Mouse (Mus musculus) fat pad, adult 2 months (tissue): ENCODE data around the gene Kcnq2.

Experiments used
- DNase-seq: peaks from one replicate; pipeline ENCODE4 v3.0.0-alpha.2; 2011; ENCODE audit warnings: low read depth, low spot score; ENCODE audit errors: extremely low read depth

Gene Kcnq2

GRCm38 (mm10) chr2:181147546-181148317 lies 12.6 kb upstream of the Kcnq2 start:
- DNase-seq: no peak

- DNase-seq: no peak
Observed at GRCm38 (mm10) chr2:181146976-181147545, 12.0 kb upstream of the Kcnq2 start.

DNA sequence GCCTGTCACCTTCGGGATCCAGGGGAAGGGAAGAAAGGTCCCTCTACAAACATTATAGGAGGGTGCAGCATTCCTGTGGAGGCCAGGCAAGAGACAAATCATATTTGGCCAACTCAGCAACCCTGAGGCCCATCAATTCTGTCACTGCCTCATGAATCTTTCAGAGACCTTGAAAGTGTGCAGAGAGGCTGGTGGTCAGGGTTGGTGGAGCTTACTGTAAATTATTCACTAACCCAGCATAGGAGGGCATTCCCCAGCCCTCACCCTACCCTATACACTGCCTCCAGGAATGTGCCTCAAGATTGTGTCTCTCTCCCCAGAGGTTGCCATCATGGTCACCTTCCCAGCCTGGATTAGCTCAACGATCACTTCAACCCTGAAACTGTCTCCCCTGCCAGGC lies 9.6 kb upstream of the Kcnq2 start:
- no peak for DNase-seq

DNA sequence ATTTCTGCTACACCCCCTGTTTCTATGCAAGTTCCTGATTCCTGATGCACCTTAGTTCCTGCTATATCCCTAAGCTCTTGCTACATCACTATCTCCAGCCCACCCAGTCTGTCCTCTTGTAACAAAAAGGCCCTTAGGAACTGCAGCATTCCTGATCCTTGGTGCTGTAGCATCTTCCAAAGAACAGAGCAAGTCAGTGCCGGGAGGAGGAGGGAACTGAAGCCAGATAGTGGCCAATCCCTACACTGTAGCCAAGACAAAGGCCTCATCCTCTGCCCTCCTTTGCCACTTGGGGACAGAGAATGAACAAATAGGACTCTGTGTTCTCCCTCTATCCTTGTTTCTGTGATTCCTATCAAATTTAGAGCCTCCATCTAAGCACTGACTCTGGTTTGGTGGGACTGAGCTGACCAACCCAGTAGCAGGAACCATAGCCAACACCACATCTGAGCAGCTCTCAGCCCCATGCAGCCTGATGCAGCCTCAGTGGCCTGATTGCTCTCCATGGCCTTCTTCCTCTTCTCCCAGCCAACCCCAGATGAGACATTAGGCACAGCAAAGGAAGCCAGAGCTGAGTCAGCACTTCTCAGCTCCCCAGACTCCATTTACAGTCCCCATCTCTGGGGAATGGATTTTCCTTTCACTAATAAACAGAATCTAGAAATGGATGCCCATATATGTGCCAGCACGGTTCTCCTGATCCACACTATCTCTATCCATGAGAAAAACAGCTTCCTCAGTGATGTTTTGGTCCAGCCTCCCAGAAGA lies 8.6 kb upstream of the Kcnq2 start:
- no peak for DNase-seq

- no peak for DNase-seq
Observed at GRCm38 (mm10) chr2:181142703-181143135, 7.6 kb upstream of the Kcnq2 start.

GRCm38 (mm10) chr2:181139641-181140193 lies 4.6 kb upstream of the Kcnq2 start:
- DNase-seq: no peak

GRCm38 (mm10) chr2:181136934-181137333 lies 1.8 kb upstream of the Kcnq2 start:
- DNase-seq: no peak

- no peak for DNase-seq
Observed at GRCm38 (mm10) chr2:181135446-181135818, 332 bp upstream of the Kcnq2 start.

DNA sequence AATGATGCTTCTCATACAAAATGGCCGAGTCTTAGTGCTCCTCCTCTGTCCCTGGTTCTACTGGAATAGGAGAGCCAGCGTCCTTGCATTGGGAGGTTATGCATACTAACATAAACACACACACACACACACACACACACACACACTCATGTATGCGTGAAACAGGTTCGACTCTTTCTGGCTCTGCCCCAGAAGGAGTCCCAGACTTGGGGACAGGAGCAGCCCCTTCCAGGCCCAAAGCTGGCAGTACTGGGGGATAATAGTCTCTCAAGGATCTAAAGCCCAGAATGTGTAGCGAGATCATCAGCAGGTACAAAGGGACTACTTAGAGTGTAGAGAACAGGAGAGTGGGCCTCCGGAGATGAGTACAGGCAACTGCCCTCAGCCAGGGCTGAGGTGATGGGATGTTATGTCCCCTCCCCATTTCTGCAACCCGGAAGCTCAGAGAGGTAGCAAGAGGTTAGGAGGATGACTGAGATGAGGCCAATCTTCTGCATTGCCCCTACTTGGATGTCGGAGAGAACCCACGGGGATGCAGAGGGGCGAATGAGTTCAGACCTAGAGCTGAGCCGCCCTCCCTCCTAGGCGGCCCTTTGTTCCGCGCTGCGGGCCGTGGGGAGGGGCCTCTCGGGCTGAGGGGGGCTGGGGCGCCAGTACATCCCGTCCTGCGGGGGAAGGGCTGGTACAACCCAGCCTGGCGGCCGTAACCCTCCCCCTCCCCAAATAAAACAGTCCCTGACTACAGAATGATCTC lies 1.1 kb downstream of the Kcnq2 start:
- DNase-seq: no peak

DNA sequence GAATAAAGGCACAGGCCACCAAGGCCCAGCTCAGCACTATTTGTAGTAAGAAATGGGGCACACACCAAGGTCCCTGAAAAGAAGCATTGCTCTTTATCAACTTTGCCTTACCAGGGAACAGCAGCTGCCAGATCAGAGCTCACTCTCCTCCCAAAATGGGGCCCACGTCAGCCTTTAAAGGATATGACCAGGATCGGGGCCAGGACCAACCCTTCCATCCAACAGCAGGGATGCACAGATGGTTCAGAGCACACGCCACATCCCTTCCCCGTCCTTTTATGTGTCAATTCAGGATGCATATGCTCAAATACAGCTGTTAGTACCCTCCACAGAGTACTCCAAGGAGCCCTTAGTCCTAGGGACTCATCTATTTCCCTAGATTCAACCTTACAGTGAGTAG lies 4.9 kb downstream of the Kcnq2 start:
- no peak for DNase-seq

- DNase-seq: no peak
Observed at GRCm38 (mm10) chr2:181128963-181129362, 6.1 kb downstream of the Kcnq2 start.

DNA sequence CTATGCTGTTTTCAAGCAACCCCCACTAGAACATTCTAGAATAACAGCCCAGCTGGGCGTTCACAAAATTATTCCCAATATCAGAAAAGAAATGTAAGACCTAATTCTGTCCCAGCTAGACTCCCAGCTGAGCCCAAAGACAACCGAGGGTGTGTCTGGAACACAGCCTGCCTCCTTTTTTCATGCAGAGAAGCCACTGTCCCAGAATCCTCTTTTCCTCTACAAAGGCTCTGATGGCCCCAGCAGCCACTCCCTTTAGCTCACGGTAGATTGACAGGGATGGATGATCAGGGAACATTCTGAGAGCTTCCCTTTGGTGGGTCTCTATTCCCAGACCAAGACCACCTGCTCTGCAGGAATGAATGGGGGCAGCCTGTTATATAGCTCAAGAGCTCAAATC lies 7.3 kb downstream of the Kcnq2 start:
- no peak for DNase-seq

DNA sequence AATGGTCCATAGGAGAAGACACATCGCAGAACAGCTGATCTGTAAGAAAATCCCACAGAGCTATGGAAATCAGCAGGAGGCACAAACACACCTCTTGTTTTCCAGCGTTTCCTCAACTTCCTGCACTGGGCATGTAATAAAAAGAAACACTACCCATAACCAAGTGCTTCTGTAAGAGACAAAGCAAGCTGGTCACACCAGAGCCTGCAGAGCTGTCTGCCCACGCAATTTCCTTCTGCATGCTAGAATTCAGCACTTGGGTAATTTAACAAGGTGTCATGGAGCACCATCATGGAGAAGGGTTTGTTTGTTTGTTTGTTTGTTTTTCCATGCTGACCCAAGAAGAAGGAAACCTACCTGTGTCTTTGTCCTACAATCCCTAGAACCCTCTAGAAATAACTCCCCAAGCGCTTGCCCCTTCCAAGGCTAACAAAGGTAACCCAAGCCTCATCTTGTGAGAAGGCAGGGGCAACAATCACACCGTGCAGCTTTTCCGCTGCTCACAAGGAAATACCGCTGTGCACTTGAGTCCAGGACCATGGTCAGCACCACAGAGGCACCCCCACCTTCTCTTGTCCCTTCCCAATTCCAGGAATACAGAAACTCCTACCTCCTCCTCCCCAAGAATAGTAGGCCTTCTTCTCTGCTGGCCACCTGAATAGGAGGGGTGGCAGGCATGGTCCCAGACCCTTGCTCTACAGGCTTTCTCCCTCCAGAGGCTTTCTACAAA lies 9.2 kb downstream of the Kcnq2 start:
- no peak for DNase-seq

DNA sequence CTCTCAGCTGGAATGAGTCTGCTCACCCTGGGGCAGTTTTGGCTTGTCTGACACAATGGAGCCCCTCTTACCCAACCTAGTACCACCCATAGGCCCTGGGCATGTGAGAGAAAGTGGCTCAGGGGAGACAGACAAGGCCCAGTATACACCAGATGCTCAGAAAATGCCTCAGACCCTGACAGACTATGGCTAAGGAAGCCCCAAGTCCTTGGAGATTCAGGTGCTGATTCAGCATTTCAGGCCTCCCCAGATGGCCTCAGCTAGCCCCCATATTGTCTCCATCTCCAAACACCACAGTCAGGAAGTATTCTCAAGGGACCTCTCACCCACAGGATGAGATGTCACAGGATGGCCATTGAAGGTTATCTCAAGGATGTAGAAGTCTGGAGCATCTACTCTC lies 12.5 kb downstream of the Kcnq2 start:
- DNase-seq: no peak

DNA sequence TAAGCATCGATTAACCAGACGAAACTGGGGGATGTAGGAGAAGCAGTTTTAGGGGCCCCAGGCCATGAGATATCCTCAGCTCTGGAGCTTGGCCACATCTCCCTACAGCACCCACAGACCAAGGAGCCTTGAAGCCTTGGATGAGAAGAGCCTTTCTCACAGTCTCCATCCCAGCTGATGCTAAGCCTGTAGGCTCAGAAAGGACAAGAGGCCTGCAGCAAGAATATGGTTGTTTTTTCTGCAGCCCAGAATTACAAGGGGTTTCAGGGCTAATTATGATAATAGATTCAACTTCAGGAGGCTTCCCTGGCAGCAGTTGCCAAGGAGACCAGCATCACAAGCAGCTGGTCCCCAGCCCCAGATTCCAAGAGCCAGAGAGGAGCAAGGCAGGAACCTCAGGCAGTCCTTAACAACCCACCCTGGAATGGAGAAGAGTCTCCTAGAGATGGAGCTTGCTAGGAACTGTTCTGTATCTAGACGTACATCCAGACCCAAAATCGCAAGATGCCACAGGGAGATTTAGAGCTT lies 14.1 kb downstream of the Kcnq2 start:
- no peak for DNase-seq

- no peak for DNase-seq
Observed at GRCm38 (mm10) chr2:181119952-181120351, 15.1 kb downstream of the Kcnq2 start.

DNA sequence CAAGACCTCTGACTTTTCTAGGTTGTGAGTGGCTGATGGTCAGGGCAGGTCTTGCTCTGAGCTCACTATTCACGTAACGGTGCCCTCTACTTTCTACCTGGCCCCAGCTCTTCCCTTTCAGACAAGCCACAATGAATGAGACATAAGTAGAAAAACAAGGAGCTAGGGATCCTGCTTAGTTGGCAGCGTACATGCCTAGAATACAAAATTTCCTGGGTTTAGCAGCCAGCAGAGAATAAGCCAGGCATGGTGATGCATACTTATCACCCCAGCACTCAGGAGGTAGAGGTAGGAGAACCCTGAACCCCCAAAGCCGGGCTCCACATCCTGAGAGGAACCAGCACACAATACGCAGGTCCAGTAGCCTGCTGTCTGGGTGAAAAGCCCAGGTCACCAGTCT lies 18.7 kb downstream of the Kcnq2 start:
- DNase-seq: no peak

GRCm38 (mm10) chr2:181115367-181115766 lies 19.7 kb downstream of the Kcnq2 start:
- DNase-seq: no peak

DNA sequence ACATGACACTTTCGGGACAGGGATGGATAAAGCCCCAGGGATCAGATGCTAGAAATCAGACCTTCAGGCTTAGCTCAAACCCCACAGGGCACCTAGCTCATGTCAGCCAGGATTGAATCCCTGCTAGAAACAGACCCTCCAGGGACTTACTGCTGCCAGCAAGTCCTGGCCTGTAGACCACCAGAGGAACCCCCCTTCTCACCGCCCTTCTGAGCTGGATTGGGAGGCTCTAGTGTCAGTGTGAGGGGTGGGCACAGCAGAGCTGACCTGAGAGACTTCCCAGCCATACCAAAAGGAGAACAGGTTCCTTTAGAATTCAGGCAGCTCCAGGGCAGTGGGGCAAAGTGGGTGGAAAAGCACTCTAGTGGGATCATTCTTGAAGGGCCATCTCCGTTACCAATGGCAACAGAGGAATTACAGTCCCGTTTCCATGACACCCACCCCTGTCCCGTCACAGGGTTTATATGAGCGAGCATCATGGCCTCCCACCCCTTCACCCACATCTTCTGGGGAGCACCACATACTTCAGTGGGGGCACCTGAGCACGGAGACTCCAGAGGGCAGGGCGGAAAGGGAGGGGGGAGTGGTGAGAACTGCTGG lies 21.2 kb downstream of the Kcnq2 start:
- DNase-seq: no peak

- DNase-seq: no peak
Observed at GRCm38 (mm10) chr2:181111665-181112064, 23.4 kb downstream of the Kcnq2 start.
